Mouse (Mus musculus): ENCODE measurements at regions not wholly inside any gene's neighbourhood (a gene's known extent, or its start where the extent isn't known, plus 50 kb on each side); places are given as distances from the start of the nearest gene placed in this dataset.

GRCm38 (mm10) chr11:56925368-56925896, 85.8 kb upstream of the Gria1 start:
- Histone ChIP-seq H3K4me1 (no peaks in the 10 kb centered on the region), H3K9ac (no peak overlapping the region), H3K36me3 (no peaks in the 10 kb centered on the region), H3K27ac (replicated peaks) (no peak overlapping the region), H3K27me3 (replicated peaks) (no peaks in the 10 kb centered on the region), H3K4me2 (no peak overlapping the region), H3K9me3 (no peaks in the 10 kb centered on the region), H3K4me3 (no peak overlapping the region)
- WGBS, result 65% methylated on average over 7 of the region's 7 CpGs
- ATAC-seq (ENCODE audit: extremely low read depth, insufficient number of reproducible peaks, low FRiP score, low TSS enrichment), result no peak

- Histone ChIP-seq H3K27ac (replicated peaks) (no peak overlapping the region), H3K9me3 (no peaks in the 10 kb centered on the region), H3K9ac (no peak overlapping the region), H3K4me3 (no peak overlapping the region), H3K4me1 (no peaks in the 10 kb centered on the region), H3K27me3 (replicated peaks) (no peaks in the 10 kb centered on the region), H3K4me2 (no peak overlapping the region), H3K36me3 (no peaks in the 10 kb centered on the region)
- ATAC-seq (ENCODE audit: extremely low read depth, insufficient number of reproducible peaks, low FRiP score, low TSS enrichment), result no peak
- WGBS, result 72% methylated on average over 7 of the region's 7 CpGs
Measured at GRCm38 (mm10) chr11:56932766-56933165, 78.4 kb upstream of the Gria1 start.

- Histone ChIP-seq H3K27me3 (replicated peaks) (peaks cover 8% of the 10 kb centered on the region; the same call in 1 of the 2 replicates), H3K4me1 (no peaks in the 10 kb centered on the region), H3K9me3 (no peaks in the 10 kb centered on the region), H3K9ac (no peak overlapping the region), H3K36me3 (no peaks in the 10 kb centered on the region), H3K27ac (replicated peaks) (no peak overlapping the region), H3K4me2 (no peak overlapping the region), H3K4me3 (no peak overlapping the region)
- no peak for ATAC-seq (ENCODE audit: extremely low read depth, insufficient number of reproducible peaks, low FRiP score, low TSS enrichment)
- 69% methylated on average over 2 of the region's 2 CpGs for WGBS
Measured at GRCm38 (mm10) chr11:56952357-56952756, 58.8 kb upstream of the Gria1 start.

- no peak overlapping the region for H3K4me3 ChIP-seq
- 69% methylated on average over 2 of the region's 2 CpGs for WGBS
- H3K9me3 ChIP-seq, result no peaks in the 10 kb centered on the region
- H3K27ac ChIP-seq (replicated peaks), result no peak overlapping the region
- H3K27me3 ChIP-seq (replicated peaks), result peaks cover 8% of the 10 kb centered on the region; the same call in 1 of the 2 replicates
- H3K4me2 ChIP-seq, result no peak overlapping the region
- no peaks in the 10 kb centered on the region for H3K4me1 ChIP-seq
- ATAC-seq (ENCODE audit: extremely low read depth, insufficient number of reproducible peaks, low FRiP score, low TSS enrichment), result no peak
- H3K36me3 ChIP-seq, result no peaks in the 10 kb centered on the region
- H3K9ac ChIP-seq, result no peak overlapping the region
Measured at GRCm38 (mm10) chr11:56957824-56958223, 53.4 kb upstream of the Gria1 start.
